Mouse (Mus musculus) erythroblast, embryonic 14.5 days (primary cell): ENCODE results near the gene Slc4a1.

Experiments
- GATA1 ChIP-seq: IDR thresholded peaks from 2 replicates; pipeline ENCODE4 v1.6.1; 2012; ENCODE audit warnings: low read length, inconsistent platforms, mixed read lengths
- TAL1 ChIP-seq: IDR thresholded peaks from 3 replicates; pipeline ENCODE4 v1.6.1; 2012; ENCODE audit warnings: low read length, inconsistent platforms, mixed read lengths

DNA sequence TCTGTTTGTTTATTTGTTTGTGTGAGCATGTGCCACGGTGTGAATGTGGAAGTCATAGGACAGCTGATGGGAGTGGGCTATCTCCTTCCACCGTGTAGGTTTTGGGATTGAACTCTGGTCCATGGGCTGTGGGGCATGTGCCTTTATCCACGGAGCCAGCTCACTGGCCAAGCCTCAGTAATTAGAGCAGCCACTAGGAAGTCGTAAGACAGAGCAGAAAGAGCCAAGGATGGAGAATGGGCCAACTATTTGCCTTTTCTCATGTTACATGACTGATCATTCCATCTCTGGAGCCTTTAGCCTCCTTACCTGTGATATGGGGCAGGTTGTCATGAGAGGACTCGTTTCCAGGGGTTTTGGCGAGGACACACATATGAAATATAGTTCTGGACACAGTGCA, 30.3 kb upstream of the Slc4a1 start:
- TF ChIP-seq TAL1 (no peak), GATA1 (no peak)
